Mouse (Mus musculus) ES-E14 (cell line): ENCODE results near the gene Rbm28. TPM values are rescaled to one million over a fixed set of nuclear protein-coding genes. Genes with fewer than 3 reads are reported as not detected.

ENCODE experiments used
- DNase-seq: peaks from one replicate; pipeline ENCODE4 v3.0.0-alpha.2; 2013; ENCODE audit warnings: low read depth, low spot score
- H3K27ac ChIP-seq: 2 replicates; pipeline ENCODE4 v1.5.1; 2012; ENCODE audit warnings: low read depth, mild to moderate bottlenecking, low read length, moderate library complexity, mixed read lengths; ENCODE audit not compliant: poor library complexity, insufficient read depth, severe bottlenecking
- H3K36me3 ChIP-seq: 2 replicates; pipeline ENCODE4 v1.6.1; 2012; ENCODE audit warnings: mild to moderate bottlenecking, low read length, moderate library complexity, mixed read lengths; ENCODE audit not compliant: control insufficient read depth, poor library complexity, insufficient read depth, severe bottlenecking
- H3K4me1 ChIP-seq, 2 experiments: fragments of 150-350 bp in 1 of 2; sonication (generic) in 1 of 2; 2 replicates each; pipeline ENCODE4 v1.6.1; 2012; ENCODE audit warnings: low read length in 2 of 2, mild to moderate bottlenecking in 1 of 2, mixed read lengths in 1 of 2; ENCODE audit not compliant: control insufficient read depth in 2 of 2, insufficient read depth in 2 of 2, poor library complexity in 1 of 2
- H3K4me3 ChIP-seq, 2 experiments: fragments of 150-350 bp in 1 of 2; sonication (generic) in 1 of 2; 2 replicates each; pipeline ENCODE4 v1.5.1; 2012; ENCODE audit warnings: low read length in 2 of 2, low read depth in 1 of 2, mild to moderate bottlenecking in 1 of 2, mixed read lengths in 1 of 2; ENCODE audit not compliant: insufficient read depth in 1 of 2, poor library complexity in 1 of 2, severe bottlenecking in 1 of 2
- H3K9ac ChIP-seq: 2 replicates; pipeline ENCODE4 v1.6.1; 2012; ENCODE audit warnings: low read depth, mild to moderate bottlenecking, low read length, mixed read lengths; ENCODE audit not compliant: poor library complexity, insufficient read depth, severe bottlenecking
- H3K9me3 ChIP-seq: fragments of 150-350 bp; sonication (generic); 2 replicates; pipeline ENCODE4 v1.6.1; 2012; ENCODE audit warnings: low read depth, mild to moderate bottlenecking, low read length; ENCODE audit not compliant: control insufficient read depth, insufficient read depth
- CHD2 ChIP-seq: IDR thresholded peaks from 2 replicates; pipeline ENCODE4 v1.6.1; 2014; ENCODE audit warnings: mild to moderate bottlenecking, low read depth, low read length, inconsistent platforms
- HCFC1 ChIP-seq: IDR thresholded peaks from 2 replicates; pipeline ENCODE4 v1.6.1; 2012; ENCODE audit warnings: low read length, inconsistent platforms, borderline replicate concordance; ENCODE audit not compliant: insufficient read depth
- MAFK ChIP-seq: IDR thresholded peaks from 2 replicates; pipeline ENCODE4 v1.6.1; 2014; ENCODE audit warnings: mild to moderate bottlenecking, low read depth, low read length, inconsistent platforms; ENCODE audit not compliant: insufficient read depth
- ZC3H11A ChIP-seq: IDR thresholded peaks from 2 replicates; pipeline ENCODE4 v1.6.1; 2012; ENCODE audit warnings: low read depth, mild to moderate bottlenecking, inconsistent platforms, low read length, borderline replicate concordance
- ZNF384 ChIP-seq: IDR thresholded peaks from 2 replicates; pipeline ENCODE4 v1.6.1; 2012; ENCODE audit warnings: low read depth, low read length, inconsistent platforms
- in situ Hi-C, 2 experiments: fragments of 600-800 bp; cut with MboI; formaldehyde crosslinking; loops; one replicate each; pipeline ENCODE4 v1.15.1; 2025; ENCODE audit warnings: low sequenced_read_pairs in 2 of 2, inconsistent platforms in 1 of 2; ENCODE audit not compliant: unreplicated experiment in 2 of 2
- total RNA-seq: library from RNA; depleted of rRNA; stranded (reverse); fragments of 300-350 nt; gene quantifications from 2 replicates; pipeline ENCODE4 v1.2.3, GENCODE M21; 2012

The Rbm28 gene
- total RNA-seq, 1 experiment: 58.1 TPM

DNA sequence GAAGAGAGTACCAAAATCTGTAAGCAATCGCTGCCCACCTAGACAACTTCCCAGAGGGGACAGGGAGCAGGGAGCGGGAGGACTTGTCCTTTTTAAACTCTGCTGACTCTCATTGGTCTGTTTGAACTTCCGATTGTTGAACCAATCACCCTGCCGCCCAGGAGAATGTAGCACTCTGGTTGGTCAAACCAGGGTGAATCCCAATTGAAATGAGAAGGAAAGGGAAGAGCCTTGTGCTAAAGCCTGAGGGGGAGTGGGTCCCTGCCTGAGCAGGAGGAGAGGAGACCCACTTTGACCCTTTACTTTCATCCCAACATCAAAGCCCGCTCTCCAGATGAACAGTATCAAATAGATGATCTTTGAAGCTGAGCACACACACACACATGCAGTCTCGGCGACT, 80.4 kb downstream of the Rbm28 start:
- in situ Hi-C loops: no loop called here
- H3K4me1 ChIP-seq: no peaks in the 10 kb centered on the region
- H3K4me3 ChIP-seq: no peak overlapping the region
- TF ChIP-seq CHD2 (no peak), MAFK (no peak), ZC3H11A (no peak), ZNF384 (no peak), HCFC1 (no peak)
- DNase-seq: no peak
- no peaks in the 10 kb centered on the region for H3K36me3 ChIP-seq
- no peaks in the 10 kb centered on the region for H3K9me3 ChIP-seq
- H3K9ac ChIP-seq: no peak overlapping the region
- no peak overlapping the region for H3K27ac ChIP-seq

DNA sequence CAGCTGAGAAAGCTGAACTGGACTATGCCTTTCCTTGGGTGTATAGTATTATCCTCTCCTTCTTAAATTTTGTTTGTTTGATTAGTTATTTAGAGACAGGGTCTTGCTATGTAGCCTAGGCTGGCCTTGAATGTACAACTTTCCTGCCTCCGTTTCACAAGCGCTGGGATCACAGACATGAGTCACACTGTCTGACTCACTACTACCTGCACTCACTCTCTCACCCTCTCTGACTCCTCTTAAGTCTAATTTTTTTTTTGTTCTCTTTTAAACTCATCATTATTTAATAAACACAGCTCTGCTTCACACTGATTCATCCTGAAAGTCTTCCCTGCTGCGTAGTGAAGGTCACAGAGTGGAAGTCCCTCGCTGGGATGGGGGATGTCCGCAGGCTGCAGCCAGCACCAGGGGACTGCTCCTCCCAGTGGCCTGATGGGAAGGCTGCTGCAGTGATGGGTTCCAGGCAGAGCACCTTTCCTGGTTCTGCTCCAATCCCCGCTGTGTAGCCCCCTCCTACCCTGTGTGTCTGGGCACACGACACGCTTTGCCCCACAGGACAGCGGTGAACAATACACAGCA, 81.9 kb downstream of the Rbm28 start:
- no peaks in the 10 kb centered on the region for H3K9me3 ChIP-seq
- TF ChIP-seq CHD2 (no peak), ZNF384 (no peak), ZC3H11A (no peak), MAFK (no peak), HCFC1 (no peak)
- no peak for DNase-seq
- in situ Hi-C loops: no loop called here
- H3K9ac ChIP-seq: no peak overlapping the region
- no peaks in the 10 kb centered on the region for H3K36me3 ChIP-seq
- H3K4me1 ChIP-seq: no peaks in the 10 kb centered on the region
- H3K27ac ChIP-seq: no peak overlapping the region
- peak overlapping the region in 1 of 2 experiments; percentile 35; a peak in 2 of 4 replicates for H3K4me3 ChIP-seq

DNA sequence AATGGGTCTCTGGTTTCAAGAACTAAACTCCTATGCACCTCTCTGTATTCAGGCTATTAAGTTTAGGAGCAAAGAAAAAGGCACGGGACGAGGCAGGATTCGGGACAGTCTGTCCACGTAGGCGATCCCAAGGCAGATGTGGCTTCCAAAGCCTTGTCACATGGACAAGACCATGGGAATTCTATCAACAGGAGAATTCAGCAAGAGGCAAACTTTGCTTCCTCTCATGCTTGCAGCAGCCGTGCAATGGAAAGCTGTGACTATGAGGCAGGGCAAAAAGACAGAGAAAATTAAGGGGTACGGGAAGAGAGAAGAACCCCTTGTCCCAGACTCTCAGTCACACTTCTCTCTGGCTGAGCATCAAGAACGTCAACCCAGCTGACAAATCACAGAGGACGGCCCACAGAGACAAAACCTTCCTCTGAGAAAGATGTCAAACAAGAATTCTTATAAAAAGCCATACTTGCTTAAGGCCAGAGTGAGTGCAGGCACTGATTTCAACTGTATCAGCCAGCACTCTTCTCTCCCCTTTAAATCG, 82.9 kb downstream of the Rbm28 start:
- in situ Hi-C loops: no loop called here
- H3K27ac ChIP-seq: no peak overlapping the region
- no peak overlapping the region for H3K9ac ChIP-seq

DNA sequence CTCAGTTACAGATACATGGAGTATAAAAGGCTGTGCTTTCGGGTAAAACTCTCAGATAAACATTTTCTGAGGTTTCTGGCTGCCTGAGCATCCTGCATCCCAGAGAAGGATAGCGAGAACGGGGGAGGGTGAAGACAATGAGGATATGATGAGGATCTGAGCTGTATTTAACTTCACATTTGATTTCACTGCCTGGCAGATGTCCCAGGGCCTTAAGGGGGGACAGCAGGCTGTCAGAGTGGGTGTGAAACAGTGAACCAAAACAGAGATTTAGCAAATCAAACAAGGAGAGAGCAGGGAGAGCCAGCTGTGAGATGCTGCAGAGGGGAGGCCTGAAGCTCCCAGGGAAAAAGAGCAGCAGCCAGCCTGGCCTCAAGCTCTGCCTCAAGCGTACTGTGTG, 85.5 kb downstream of the Rbm28 start:
- no peaks in the 10 kb centered on the region for H3K36me3 ChIP-seq
- H3K9me3 ChIP-seq: no peaks in the 10 kb centered on the region
- in situ Hi-C loops: no loop called here
- H3K9ac ChIP-seq: no peak overlapping the region
- TF ChIP-seq ZC3H11A (no peak), HCFC1 (no peak), MAFK (no peak), CHD2 (no peak), ZNF384 (no peak)
- H3K27ac ChIP-seq: no peak overlapping the region
- DNase-seq: no peak
- no peak overlapping the region for H3K4me3 ChIP-seq
- no peaks in the 10 kb centered on the region for H3K4me1 ChIP-seq

More for the DNA sequence above, 82.9 kb downstream of the Rbm28 start:
- Histone ChIP-seq H3K4me3 (no peak overlapping the region), H3K4me1 (no peaks in the 10 kb centered on the region), H3K36me3 (no peaks in the 10 kb centered on the region), H3K9me3 (no peaks in the 10 kb centered on the region)
- no peak for DNase-seq
- TF ChIP-seq CHD2 (no peak), ZC3H11A (no peak), ZNF384 (no peak), HCFC1 (no peak), MAFK (no peak)

DNA sequence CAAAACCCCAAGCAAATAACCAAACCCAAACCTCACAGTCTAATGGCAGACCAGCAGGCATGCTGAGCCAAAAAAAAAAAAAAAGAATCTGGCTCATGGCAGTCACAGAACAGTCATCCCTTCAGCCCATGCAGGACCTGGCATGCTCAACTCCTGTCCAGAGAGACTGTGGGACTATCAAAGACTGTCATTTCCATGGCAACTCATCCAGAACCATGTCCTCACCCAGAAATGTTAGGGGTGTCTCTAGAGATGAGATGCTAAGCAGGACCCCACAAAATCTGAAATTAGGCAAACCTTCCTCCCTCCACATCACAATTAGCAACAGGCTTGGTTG, 90.7 kb downstream of the Rbm28 start:
- Histone ChIP-seq H3K36me3 (no peaks in the 10 kb centered on the region), H3K9me3 (no peaks in the 10 kb centered on the region), H3K27ac (no peak overlapping the region), H3K9ac (no peak overlapping the region), H3K4me1 (no peaks in the 10 kb centered on the region; a peak in 1 of 4 replicates), H3K4me3 (no peak overlapping the region)
- TF ChIP-seq CHD2 (no peak), ZC3H11A (no peak), HCFC1 (no peak), ZNF384 (no peak), MAFK (no peak)
- no peak for DNase-seq
- in situ Hi-C loops: no loop called here
